Mouse (Mus musculus): ENCODE results near the gene Olfr1342. TPM values are rescaled to one million over a fixed set of nuclear protein-coding genes. Genes with fewer than 3 reads are reported as not detected.
A peak's percentile ranks its signal among the peaks of the same experiment; 100 is the strongest.

Gene Olfr1342
- total and polyA plus RNA-seq, 2 experiments = not detected

DNA sequence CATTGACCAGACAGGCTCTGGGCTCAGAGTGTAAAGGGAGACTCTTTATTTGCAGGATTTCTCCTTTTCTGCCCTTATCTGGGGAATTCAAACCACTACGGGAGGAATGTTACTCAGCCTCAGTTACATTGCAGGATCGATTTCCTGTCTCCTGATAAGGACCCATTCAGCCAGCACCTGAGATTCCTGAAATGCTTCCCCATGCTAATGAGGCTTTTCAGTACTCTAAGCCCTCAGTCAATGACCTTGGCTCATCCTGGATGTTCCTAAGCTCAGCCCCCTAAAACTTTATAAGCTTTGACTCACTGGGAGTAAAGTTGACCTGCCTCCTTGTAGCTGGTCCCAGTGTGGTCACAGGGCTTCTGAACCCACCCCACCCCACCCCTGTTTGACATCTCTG is 5.5 kb downstream of the Olfr1342 start:
- WGBS = 8% methylated on average over 2 of the region's 2 CpGs
- Histone ChIP-seq H3K4me1 (ENCODE audit: control insufficient read depth, insufficient read depth, low read length) (no peaks in the 10 kb centered on the region), H3K79me2 (ENCODE audit: control insufficient read depth, insufficient read depth, low read length) (no peaks in the 10 kb centered on the region), H3K27ac (replicated peaks; ENCODE audit: insufficient read depth, low read depth, low read length) (no peak overlapping the region), H3K36me3 (ENCODE audit: control insufficient read depth, insufficient read depth, low read length) (no peaks in the 10 kb centered on the region), H3K9ac (ENCODE audit: low read depth, low read length) (no peak overlapping the region), H3K27me3 (ENCODE audit: control insufficient read depth, insufficient read depth, low read length) (no peaks in the 10 kb centered on the region; the same call in 1 of the 2 replicates), H3K4me3 (ENCODE audit: insufficient read depth, low read depth, low read length) (no peak overlapping the region)
- no peak for DNase-seq (ENCODE audit: extremely low read depth, low read depth, low spot score)
- TF ChIP-seq CTCF (IDR thresholded peaks at IDR 0.05; ENCODE audit: low read depth, low read length) (no peak), POLR2A (IDR thresholded peaks at IDR 0.05; ENCODE audit: extremely low read depth, insufficient read depth, low read length) (no peak)

DNA sequence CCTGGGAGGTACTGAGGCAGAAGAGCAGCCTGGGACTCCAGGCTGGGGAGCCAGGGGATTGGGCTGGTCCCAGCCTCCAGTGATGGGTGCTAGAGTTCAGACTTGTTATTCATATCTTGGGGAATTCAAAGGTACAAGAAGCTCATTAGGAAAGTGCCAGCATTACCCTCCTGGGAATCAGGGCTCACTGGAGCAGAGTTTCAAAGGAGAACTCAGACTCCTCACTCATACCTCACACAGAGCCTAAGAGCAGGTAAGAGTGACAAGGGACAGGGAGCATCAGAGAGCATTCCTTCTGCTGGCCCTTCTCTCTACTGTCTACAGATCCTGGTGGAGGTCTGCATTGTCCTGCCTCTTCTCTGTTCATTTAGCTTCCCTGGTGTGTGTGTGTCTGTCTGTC is 33.9 kb downstream of the Olfr1342 start, which contains the start of gene Olfr62:
Gene Olfr62, plus strand, starts transcription at position 301 of the 400 bp plus-strand sequence.
- no peak for DNase-seq (ENCODE audit: extremely low read depth, low read depth, low spot score)
- H3K27ac ChIP-seq (replicated peaks; ENCODE audit: insufficient read depth, low read depth, low read length) = no peak within 1 kb of the TSS

DNA sequence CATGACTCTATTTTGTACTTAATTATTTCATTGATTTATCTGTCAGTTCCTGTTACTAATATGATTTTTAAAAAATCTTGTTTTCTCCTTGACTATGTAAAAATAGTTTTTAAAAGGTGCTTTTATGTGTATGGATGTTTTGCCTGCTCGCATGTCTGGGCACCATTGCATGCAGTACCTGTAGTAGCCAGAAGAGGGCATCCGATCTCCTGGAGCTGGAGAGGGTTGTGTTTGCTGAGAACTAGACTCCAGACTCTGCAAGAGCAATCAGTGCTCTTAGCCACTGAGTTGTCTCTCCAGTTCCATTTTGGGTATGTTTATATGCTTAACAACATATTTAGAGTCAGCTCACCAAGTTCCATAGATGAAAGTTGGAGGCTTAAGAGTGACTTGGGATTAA is 47.3 kb downstream of the Olfr1342 start:
- TF ChIP-seq CTCF (IDR thresholded peaks at IDR 0.05; ENCODE audit: low read depth, low read length) (peak; percentile 81), POLR2A (IDR thresholded peaks at IDR 0.05; ENCODE audit: extremely low read depth, insufficient read depth, low read length) (no peak)
- H3K9ac ChIP-seq (ENCODE audit: low read depth, low read length) = no peak overlapping the region
- no peak overlapping the region for H3K27ac ChIP-seq (replicated peaks; ENCODE audit: insufficient read depth, low read depth, low read length)

More for the DNA sequence above, 33.9 kb downstream of the Olfr1342 start, which contains the start of gene Olfr62:
- H3K9ac ChIP-seq (ENCODE audit: low read depth, low read length) = no peak within 1 kb of the TSS
- H3K79me2 ChIP-seq (ENCODE audit: control insufficient read depth, insufficient read depth, low read length) = no peaks in the 10 kb centered on the region
- H3K4me3 ChIP-seq (ENCODE audit: insufficient read depth, low read depth, low read length) = no peak within 1 kb of the TSS
- peaks cover 3% of the 10 kb centered on the region; the same call in 1 of the 2 replicates for H3K27me3 ChIP-seq (ENCODE audit: control insufficient read depth, insufficient read depth, low read length)
- no peak for TF ChIP-seq CTCF (IDR thresholded peaks at IDR 0.05; ENCODE audit: low read depth, low read length)
- no peak for TF ChIP-seq POLR2A (IDR thresholded peaks at IDR 0.05; ENCODE audit: extremely low read depth, insufficient read depth, low read length)
- H3K4me1 ChIP-seq (ENCODE audit: control insufficient read depth, insufficient read depth, low read length) = no peaks in the 10 kb centered on the region
- no peaks in the 10 kb centered on the region for H3K36me3 ChIP-seq (ENCODE audit: control insufficient read depth, insufficient read depth, low read length)

DNA sequence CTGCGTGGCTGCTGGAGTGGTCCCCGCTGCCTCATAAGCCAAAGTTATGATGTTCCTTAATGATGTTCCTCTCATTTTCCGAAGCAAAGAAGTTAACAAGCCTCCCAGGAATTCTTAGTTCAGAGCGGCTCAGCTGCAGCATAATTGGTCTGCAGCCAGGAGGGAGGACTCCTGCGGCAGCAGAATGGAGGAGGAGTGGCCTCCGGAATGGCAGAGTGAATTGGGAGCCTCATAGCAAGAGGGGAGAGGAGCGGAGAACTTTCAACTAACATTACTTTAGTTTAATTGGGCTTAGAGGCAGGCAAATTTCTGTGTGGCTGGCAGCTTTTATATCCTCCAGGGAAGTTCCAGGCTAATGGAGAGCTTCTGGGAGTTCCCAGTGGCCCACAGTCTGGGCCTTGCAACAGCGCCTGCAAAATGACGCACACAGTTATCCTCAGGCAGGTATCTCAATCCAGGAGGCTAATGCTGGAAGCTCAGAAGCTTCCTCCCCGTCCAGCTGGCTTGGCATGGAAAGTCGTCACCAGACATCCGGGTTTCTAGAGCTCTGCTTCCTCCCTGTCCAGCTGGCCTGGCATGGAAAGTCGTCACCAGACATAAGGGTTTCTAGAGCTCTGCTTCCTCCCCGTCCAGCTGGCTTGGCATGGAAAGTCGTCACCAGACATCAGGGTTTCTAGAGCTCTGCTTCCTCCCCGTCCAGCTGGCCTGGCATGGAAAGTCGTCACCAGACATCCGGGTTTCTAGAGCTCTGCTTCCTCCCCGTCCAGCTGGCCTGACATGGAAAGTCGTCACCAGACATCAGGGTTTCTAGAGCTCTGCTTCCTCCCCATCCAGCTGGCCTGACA is 50.0 kb downstream of the Olfr1342 start:
- TF ChIP-seq CTCF (IDR thresholded peaks at IDR 0.05; ENCODE audit: low read depth, low read length) (no peak), POLR2A (IDR thresholded peaks at IDR 0.05; ENCODE audit: extremely low read depth, insufficient read depth, low read length) (no peak)
- 52% methylated on average over 20 of the region's 20 CpGs for WGBS
- no peaks in the 10 kb centered on the region for H3K27me3 ChIP-seq (ENCODE audit: control insufficient read depth, insufficient read depth, low read length)
- no peak for DNase-seq (ENCODE audit: extremely low read depth, low read depth, low spot score)
- no peaks in the 10 kb centered on the region for H3K79me2 ChIP-seq (ENCODE audit: control insufficient read depth, insufficient read depth, low read length)
- no peak overlapping the region for H3K27ac ChIP-seq (replicated peaks; ENCODE audit: insufficient read depth, low read depth, low read length)
- H3K9ac ChIP-seq (ENCODE audit: low read depth, low read length) = no peak overlapping the region
- H3K36me3 ChIP-seq (ENCODE audit: control insufficient read depth, insufficient read depth, low read length) = no peaks in the 10 kb centered on the region
- H3K4me1 ChIP-seq (ENCODE audit: control insufficient read depth, insufficient read depth, low read length) = no peaks in the 10 kb centered on the region
- no peak overlapping the region for H3K4me3 ChIP-seq (ENCODE audit: insufficient read depth, low read depth, low read length)

More for the DNA sequence above, 47.3 kb downstream of the Olfr1342 start:
- no peak overlapping the region for H3K4me3 ChIP-seq (ENCODE audit: insufficient read depth, low read depth, low read length)
- H3K27me3 ChIP-seq (ENCODE audit: control insufficient read depth, insufficient read depth, low read length) = no peaks in the 10 kb centered on the region
- peak; percentile 32 for DNase-seq (ENCODE audit: extremely low read depth, low read depth, low spot score)
- no peaks in the 10 kb centered on the region for H3K36me3 ChIP-seq (ENCODE audit: control insufficient read depth, insufficient read depth, low read length)
- no peaks in the 10 kb centered on the region for H3K4me1 ChIP-seq (ENCODE audit: control insufficient read depth, insufficient read depth, low read length)
- 3% methylated on average over 2 of the region's 2 CpGs for WGBS
- H3K79me2 ChIP-seq (ENCODE audit: control insufficient read depth, insufficient read depth, low read length) = no peaks in the 10 kb centered on the region

Other genes starting within 250 kb of the Olfr1342 start
- gene Mpl, start 235.2 kb downstream of the Olfr1342 start, total RNA-seq (2014; rRNA removed) = not detected in 2 replicates
- not detected in 2 replicates for gene Mpl, start 235.2 kb downstream of the Olfr1342 start, polyA plus RNA-seq (2012; rRNA removed)
- gene Tie1, start 202.7 kb downstream of the Olfr1342 start, total RNA-seq (2014; rRNA removed) = 6.6 and 9.6 TPM in 2 replicates
- gene Tie1, start 202.7 kb downstream of the Olfr1342 start, polyA plus RNA-seq (2012; rRNA removed) = 6.7 and 8.9 TPM in 2 replicates
- 19.8 and 21.5 TPM in 2 replicates for gene 2610528J11Rik, start 165.8 kb downstream of the Olfr1342 start, total RNA-seq (2014; rRNA removed)
- gene 2610528J11Rik, start 165.8 kb downstream of the Olfr1342 start, polyA plus RNA-seq (2012; rRNA removed) = 52.6 and 54.6 TPM in 2 replicates
- gene Tmem125, start 148.7 kb downstream of the Olfr1342 start, total RNA-seq (2014; rRNA removed) = 2.9 and 3.5 TPM in 2 replicates
- gene Tmem125, start 148.7 kb downstream of the Olfr1342 start, polyA plus RNA-seq (2012; rRNA removed) = 13.1 and 17.5 TPM in 2 replicates
- not detected in 2 replicates for gene Cfap57, start 72.0 kb downstream of the Olfr1342 start, total RNA-seq (2014; rRNA removed)
- gene Cfap57, start 72.0 kb downstream of the Olfr1342 start, polyA plus RNA-seq (2012; rRNA removed) = not detected in 2 replicates
- gene Ebna1bp2, start 72.0 kb downstream of the Olfr1342 start, total RNA-seq (2014; rRNA removed) = 19.6 and 19.9 TPM in 2 replicates
- gene Ebna1bp2, start 72.0 kb downstream of the Olfr1342 start, polyA plus RNA-seq (2012; rRNA removed) = 10.3 and 13.0 TPM in 2 replicates
- not detected in 2 replicates for gene Olfr62, start 33.8 kb downstream of the Olfr1342 start, total RNA-seq (2014; rRNA removed)
- not detected in 2 replicates for gene Olfr62, start 33.8 kb downstream of the Olfr1342 start, polyA plus RNA-seq (2012; rRNA removed)
- not detected in 2 replicates for gene Olfr1341, start 10.8 kb upstream of the Olfr1342 start, total RNA-seq (2014; rRNA removed)
- gene Olfr1341, start 10.8 kb upstream of the Olfr1342 start, polyA plus RNA-seq (2012; rRNA removed) = not detected in 2 replicates
- gene Olfr1340, start 27.4 kb upstream of the Olfr1342 start, total RNA-seq (2014; rRNA removed) = not detected in 2 replicates
- gene Olfr1340, start 27.4 kb upstream of the Olfr1342 start, polyA plus RNA-seq (2012; rRNA removed) = not detected in 2 replicates
- not detected in 2 replicates for gene Olfr1339, start 39.4 kb upstream of the Olfr1342 start, total RNA-seq (2014; rRNA removed)
- not detected in 2 replicates for gene Olfr1339, start 39.4 kb upstream of the Olfr1342 start, polyA plus RNA-seq (2012; rRNA removed)
- gene Olfr1338, start 66.0 kb upstream of the Olfr1342 start, total RNA-seq (2014; rRNA removed) = not detected in 2 replicates
- not detected in 2 replicates for gene Olfr1338, start 66.0 kb upstream of the Olfr1342 start, polyA plus RNA-seq (2012; rRNA removed)
- not detected in 2 replicates for gene Olfr1337, start 89.8 kb upstream of the Olfr1342 start, total RNA-seq (2014; rRNA removed)
- not detected in 2 replicates for gene Olfr1337, start 89.8 kb upstream of the Olfr1342 start, polyA plus RNA-seq (2012; rRNA removed)
- not detected in 2 replicates for gene Olfr1335, start 117.2 kb upstream of the Olfr1342 start, total RNA-seq (2014; rRNA removed)
- not detected in 2 replicates for gene Olfr1335, start 117.2 kb upstream of the Olfr1342 start, polyA plus RNA-seq (2012; rRNA removed)
- not detected in 2 replicates for gene Olfr1333, start 143.5 kb upstream of the Olfr1342 start, total RNA-seq (2014; rRNA removed)
- not detected in 2 replicates for gene Olfr1333, start 143.5 kb upstream of the Olfr1342 start, polyA plus RNA-seq (2012; rRNA removed)
- gene Olfr1331, start 171.9 kb upstream of the Olfr1342 start, total RNA-seq (2014; rRNA removed) = not detected in 2 replicates
- not detected in 2 replicates for gene Olfr1331, start 171.9 kb upstream of the Olfr1342 start, polyA plus RNA-seq (2012; rRNA removed)
- gene Olfr1330, start 195.8 kb upstream of the Olfr1342 start, total RNA-seq (2014; rRNA removed) = not detected in 2 replicates
- not detected in 2 replicates for gene Olfr1330, start 195.8 kb upstream of the Olfr1342 start, polyA plus RNA-seq (2012; rRNA removed)
- not detected in 2 replicates for gene Olfr1329, start 224.7 kb upstream of the Olfr1342 start, total RNA-seq (2014; rRNA removed)
- gene Olfr1329, start 224.7 kb upstream of the Olfr1342 start, polyA plus RNA-seq (2012; rRNA removed) = not detected in 2 replicates
- gene Olfr1328, start 245.9 kb upstream of the Olfr1342 start, total RNA-seq (2014; rRNA removed) = 0.20 TPM in 1 of 2 replicates, not detected in the other
- gene Olfr1328, start 245.9 kb upstream of the Olfr1342 start, polyA plus RNA-seq (2012; rRNA removed) = not detected in 2 replicates